Mouse (Mus musculus) megakaryocyte, embryonic 14.5 days (primary cell): ENCODE data around the gene Slc12a7.

Experiments
- FLI1 ChIP-seq: IDR thresholded peaks from 2 replicates; pipeline ENCODE4 v1.6.1; 2012; ENCODE audit warnings: low read length, inconsistent platforms, mixed read lengths
- GATA1 ChIP-seq: IDR thresholded peaks from 3 replicates; pipeline ENCODE4 v1.6.1; 2012; ENCODE audit warnings: mixed read lengths, low read length, inconsistent platforms, borderline replicate concordance

DNA sequence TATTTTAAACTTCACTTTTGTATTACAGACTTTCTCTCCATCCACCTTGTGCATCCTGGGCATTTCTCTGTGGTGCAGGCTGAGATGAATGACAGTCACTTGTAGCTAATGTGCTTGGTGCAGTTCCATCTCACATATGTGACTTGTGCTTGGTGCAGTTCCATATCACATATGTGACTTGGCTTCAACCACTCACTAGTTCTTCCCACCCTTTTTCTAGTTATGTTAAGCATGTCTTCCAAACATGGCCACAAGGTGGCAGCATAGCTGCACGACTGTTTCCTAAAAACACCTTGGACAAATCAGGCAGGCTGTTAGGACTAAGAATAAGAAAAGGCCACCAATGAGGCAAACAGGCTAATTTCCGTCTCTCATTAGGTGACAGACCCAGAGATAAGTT, 14.7 kb upstream of the Slc12a7 start:
- TF ChIP-seq GATA1: no peak
- TF ChIP-seq FLI1: no peak
